Comparison of ENCODE assay signal across 16 mouse cellular contexts in the genomic region with DNA sequence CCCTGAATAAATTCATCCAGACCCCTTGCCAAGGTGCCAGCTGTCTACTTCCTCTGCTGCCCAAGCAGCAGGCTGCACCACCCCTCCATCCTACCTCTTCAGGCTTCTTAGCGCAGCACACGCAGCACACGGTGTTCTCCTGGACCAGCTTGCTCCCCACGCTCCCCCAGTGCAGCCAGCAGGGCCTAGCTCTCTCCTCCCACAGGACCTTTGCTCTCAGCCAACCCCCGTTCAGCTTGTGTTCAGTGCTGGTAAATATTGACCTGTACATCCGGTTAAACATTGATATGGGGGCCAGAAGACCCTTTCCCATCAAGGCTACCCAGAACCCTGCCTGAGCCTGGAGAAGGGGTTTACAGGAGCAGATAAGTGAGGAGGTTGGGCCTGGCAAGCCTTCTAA. TPM values are rescaled to one million over a fixed set of nuclear protein-coding genes. Genes with fewer than 3 reads are reported as not detected.
DNase-seq lines count a peak whose midpoint lies in the region; ATAC-seq lines count a peak whose summit lies in the region.
"Had no signal": no experiment of that assay in that cellular context is flagged by ENCODE, and none has a peak within 500 bp of the region (broad histone marks: within the 10 kb centered on the region; RNA-seq: fewer than 3 reads in every experiment).

A gene (minus strand): TSS at position 229 of the 400 bp plus-strand sequence.

- intact Hi-C loops in gastrocnemius, postnatal 36 days (cut with DNase I) = no loop called here

- H3K36me3 ChIP-seq in intestine, embryonic 16.5 days (ENCODE audit: control insufficient read depth, insufficient read depth, low read length) = no peaks in the 10 kb centered on the region; the same call in 1 of the 2 replicates
- peaks cover 42% of the 10 kb centered on the region for H3K36me3 ChIP-seq in liver, embryonic 16.5 days (ENCODE audit: control insufficient read depth, insufficient read depth)
- 0 out of 2 replicates have a peak, but pooled peaks cover 2% of the 10 kb centered on the region for H3K36me3 ChIP-seq in midbrain, embryonic 16.5 days (ENCODE audit: control insufficient read depth, insufficient read depth, low read length)

- no peak for DNase-seq in gonadal fat pad, adult 2 months (ENCODE audit: low read depth)
- peak; percentile 73 for DNase-seq in kidney, postnatal 14 days
- DNase-seq in gastrocnemius, postnatal 36 days = no peak
- no peak for DNase-seq in cerebellum, adult 11 months
- DNase-seq: cerebellum, adult 9-11 months; lung, postnatal 36 days had no signal

- peak within 1 kb of the TSS; percentile 34 for H3K9ac ChIP-seq in intestine, embryonic 16.5 days (ENCODE audit: low read depth, low read length)
- H3K9ac ChIP-seq in liver, embryonic 16.5 days (ENCODE audit: low read depth, low read length) = peak within 1 kb of the TSS; percentile 44
- no peak within 1 kb of the TSS for H3K9ac ChIP-seq in midbrain, embryonic 16.5 days (ENCODE audit: low read depth, low read length)
- H3K9ac ChIP-seq: heart, embryonic 15.5 days; hindbrain, embryonic 12.5 days; limb, embryonic 13.5 days; midbrain, embryonic 13.5 days; neural tube, embryonic 12.5 days had no signal

- no peak within 1 kb of the TSS for H3K27ac ChIP-seq in intestine, embryonic 16.5 days (ENCODE audit: low read length)
- peak within 1 kb of the TSS; percentile 69 for H3K27ac ChIP-seq in liver, embryonic 16.5 days (ENCODE audit: low read length)
- no peak within 1 kb of the TSS for H3K27ac ChIP-seq in midbrain, embryonic 16.5 days (ENCODE audit: low read length)
- H3K27ac ChIP-seq: heart, embryonic 15.5 days; hindbrain, embryonic 12.5 days; left cerebral cortex, adult 2 months; limb, embryonic 13.5 days; midbrain, embryonic 13.5 days; neural tube, embryonic 12.5 days had no signal

- peak within 1 kb of the TSS; percentile 29; the same call in 1 of the 2 replicates for H3K4me2 ChIP-seq in intestine, embryonic 16.5 days (ENCODE audit: low read depth, low read length)
- H3K4me2 ChIP-seq in liver, embryonic 16.5 days (ENCODE audit: low read depth, low read length) = peak within 1 kb of the TSS; percentile 14; the same call in 1 of the 2 replicates
- no peak within 1 kb of the TSS for H3K4me2 ChIP-seq in midbrain, embryonic 16.5 days (ENCODE audit: low read length)
- H3K4me2 ChIP-seq: heart, embryonic 15.5 days; hindbrain, embryonic 12.5 days; limb, embryonic 13.5 days; midbrain, embryonic 13.5 days; neural tube, embryonic 12.5 days had no signal

- 59% methylated on average over 6 of the region's 6 CpGs for WGBS in intestine, embryonic 16.5 days
- WGBS in liver, embryonic 16.5 days (ENCODE audit: insufficient replicate concordance) = 67% methylated on average over 6 of the region's 6 CpGs
- 88% methylated on average over 6 of the region's 6 CpGs for WGBS in midbrain, embryonic 16.5 days

- peaks cover 9% of the 10 kb centered on the region for H3K4me1 ChIP-seq in intestine, embryonic 16.5 days (ENCODE audit: control insufficient read depth, insufficient read depth, low read length)
- peaks cover 5% of the 10 kb centered on the region for H3K4me1 ChIP-seq in liver, embryonic 16.5 days (ENCODE audit: control insufficient read depth, low read depth, low read length)
- no peaks in the 10 kb centered on the region for H3K4me1 ChIP-seq in midbrain, embryonic 16.5 days (ENCODE audit: control insufficient read depth, insufficient read depth, low read length)
- H3K4me1 ChIP-seq: limb, embryonic 13.5 days had no signal

- no peak within 1 kb of the TSS for H3K4me3 ChIP-seq in intestine, embryonic 16.5 days (ENCODE audit: low read length)
- H3K4me3 ChIP-seq in liver, embryonic 16.5 days (ENCODE audit: low read depth, low read length) = peak within 1 kb of the TSS; percentile 47
- no peak within 1 kb of the TSS for H3K4me3 ChIP-seq in midbrain, embryonic 16.5 days (ENCODE audit: low read depth, low read length)
- H3K4me3 ChIP-seq: heart, embryonic 15.5 days; hindbrain, embryonic 12.5 days; left cerebral cortex, adult 2 months; limb, embryonic 13.5 days; midbrain, embryonic 13.5 days; neural tube, embryonic 12.5 days had no signal

- peak; percentile 78 for ATAC-seq in intestine, embryonic 16.5 days
- ATAC-seq in liver, embryonic 16.5 days (ENCODE audit: low read depth) = peak; percentile 71
- no peak for ATAC-seq in midbrain, embryonic 16.5 days
- ATAC-seq: CD4-positive, CD25-positive, alpha-beta regulatory T cell, adult 4 months; midbrain, embryonic 13.5 days had no signal

- H3K9me3 ChIP-seq in intestine, embryonic 16.5 days (ENCODE audit: control insufficient read depth, low read length) = no peaks in the 10 kb centered on the region
- 0 out of 2 replicates have a peak, but pooled peaks cover under 1% of the 10 kb centered on the region for H3K9me3 ChIP-seq in liver, embryonic 16.5 days (replicated peaks; ENCODE audit: control insufficient read depth, low read length)
- H3K9me3 ChIP-seq in midbrain, embryonic 16.5 days (replicated peaks; ENCODE audit: control insufficient read depth, low read length, poor library complexity, severe bottlenecking) = no peaks in the 10 kb centered on the region
- H3K9me3 ChIP-seq: heart, embryonic 15.5 days; midbrain, embryonic 13.5 days had no signal

- no peaks in the 10 kb centered on the region for H3K27me3 ChIP-seq in intestine, embryonic 16.5 days (replicated peaks; ENCODE audit: control insufficient read depth, insufficient read depth, low read length)
- H3K27me3 ChIP-seq in liver, embryonic 16.5 days (ENCODE audit: control insufficient read depth, insufficient read depth, low read depth, low read length) = no peaks in the 10 kb centered on the region
- H3K27me3 ChIP-seq in midbrain, embryonic 16.5 days (ENCODE audit: control insufficient read depth, insufficient read depth, low read depth, low read length) = no peaks in the 10 kb centered on the region
- H3K27me3 ChIP-seq: heart, embryonic 15.5 days; hindbrain, embryonic 12.5 days; limb, embryonic 13.5 days; midbrain, embryonic 13.5 days; neural tube, embryonic 12.5 days had no signal

RNA-seq across cellular contexts. Expression of the gene that starts here (rescaled TPM):
- polyA plus RNA-seq in gonadal fat pad, adult 2 months (2012; rRNA removed) = 93.7 and 148 TPM in 2 replicates
- 23.2 and 32.8 TPM in 2 replicates for polyA plus RNA-seq in intestine, embryonic 16.5 days (2015; fragmentation: Nextera tagmentation; extraction: Ambion mirVana)
- polyA plus RNA-seq in liver, embryonic 16.5 days (2015; fragmentation: Nextera tagmentation; extraction: Ambion mirVana) = 753 and 817 TPM in 2 replicates
- total RNA-seq in gastrocnemius, postnatal 36 days (2021) = not detected
- not detected in 2 replicates for polyA plus RNA-seq in midbrain, embryonic 16.5 days (2015; fragmentation: Nextera tagmentation; extraction: Ambion mirVana)
- polyA plus RNA-seq: hindbrain, embryonic 12.5 days had no signal

Comparison
In these comparisons a context has a peak if more than half of its experiments do, and no peak if none do; other contexts are left out.
1. RNA of the gene that starts here (polyA plus RNA-seq): 753 to 817 TPM in liver, embryonic 16.5 days, 93.7 to 148 TPM in gonadal fat pad, adult 2 months and 23.2 to 32.8 TPM in intestine, embryonic 16.5 days; not detected in midbrain, embryonic 16.5 days; every median in the first group is over 10 times any median in the second.